Mouse (Mus musculus): Measurements from ENCODE around the gene Slc8a1.

DNA sequence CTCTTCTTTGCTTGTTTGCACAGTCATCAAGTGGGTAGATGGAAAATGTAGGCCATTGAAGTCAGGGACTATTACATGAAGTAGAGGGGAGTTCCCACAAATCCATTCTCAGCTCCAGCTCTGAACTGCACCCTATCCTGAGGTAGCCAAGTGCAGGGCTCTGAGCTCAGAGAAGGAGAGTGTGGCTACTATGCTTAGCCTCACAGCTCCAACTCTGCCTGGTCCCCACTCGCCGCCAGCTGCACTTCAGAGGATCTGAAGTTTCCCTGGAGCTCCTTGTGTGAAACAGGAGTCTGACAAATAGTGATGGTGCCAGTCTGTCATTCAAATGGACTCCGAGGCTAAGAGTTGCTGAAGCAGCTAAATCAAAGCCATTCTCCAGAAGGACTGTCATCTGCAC lies 282.9 kb downstream of the Slc8a1 start:
- TF ChIP-seq MAX (IDR thresholded peaks at IDR 0.05) (no peak), CTCF (IDR thresholded peaks at IDR 0.05; ENCODE audit: control insufficient read depth, insufficient read depth, insufficient read length) (no peak), MYOG (IDR thresholded peaks at IDR 0.05; ENCODE audit: control insufficient read depth, extremely low read depth, insufficient read length) (no peak)

Measured in C2C12 (cell line).